Mouse (Mus musculus): ENCODE measurements around the gene Scrn1. TPM values are rescaled to one million over a fixed set of nuclear protein-coding genes. Genes with fewer than 3 reads are reported as not detected.

The Scrn1 gene
- total RNA-seq, 4 experiments from 2014 or later = 158 to 168 (median 161) TPM

DNA sequence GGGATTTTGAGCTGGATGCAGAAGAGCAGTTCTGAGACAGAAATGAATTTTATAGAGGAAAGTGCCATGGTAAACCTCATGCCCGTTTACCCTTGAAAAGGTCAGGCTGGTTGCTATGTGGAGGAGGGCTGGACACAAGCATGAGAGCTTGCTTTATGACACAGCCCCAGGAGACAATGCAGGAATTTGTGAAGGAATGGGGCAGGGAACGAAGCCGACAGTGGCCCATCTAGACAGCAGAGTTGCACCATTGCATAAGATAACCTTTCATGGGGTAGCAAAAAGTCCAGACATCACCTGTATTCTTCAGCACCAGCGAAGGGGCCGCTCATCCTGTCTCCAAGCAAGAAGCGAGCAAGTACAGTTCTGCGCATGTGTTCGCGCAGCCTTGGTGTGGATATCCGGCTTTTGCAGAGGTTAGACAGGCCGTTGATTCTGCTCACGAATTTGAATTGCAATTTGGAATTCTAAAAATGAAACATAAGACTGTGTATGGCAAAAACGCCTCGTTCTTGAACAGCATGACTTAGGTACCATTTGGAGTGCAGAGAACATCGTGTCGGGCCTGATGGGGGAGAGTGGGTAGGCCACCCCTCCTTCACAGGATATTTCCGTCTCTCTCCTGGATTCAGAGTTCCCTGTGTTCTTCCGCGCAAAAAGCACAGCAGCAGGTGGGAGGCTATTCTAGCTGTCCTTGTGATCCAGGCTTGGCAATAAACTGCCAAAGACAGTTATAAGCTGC lies 90.2 kb downstream of the Scrn1 start:
- peak in 1 of 2 experiments; percentile 82 for DNase-seq (ENCODE audit: low spot score in 2 of 2)

DNA sequence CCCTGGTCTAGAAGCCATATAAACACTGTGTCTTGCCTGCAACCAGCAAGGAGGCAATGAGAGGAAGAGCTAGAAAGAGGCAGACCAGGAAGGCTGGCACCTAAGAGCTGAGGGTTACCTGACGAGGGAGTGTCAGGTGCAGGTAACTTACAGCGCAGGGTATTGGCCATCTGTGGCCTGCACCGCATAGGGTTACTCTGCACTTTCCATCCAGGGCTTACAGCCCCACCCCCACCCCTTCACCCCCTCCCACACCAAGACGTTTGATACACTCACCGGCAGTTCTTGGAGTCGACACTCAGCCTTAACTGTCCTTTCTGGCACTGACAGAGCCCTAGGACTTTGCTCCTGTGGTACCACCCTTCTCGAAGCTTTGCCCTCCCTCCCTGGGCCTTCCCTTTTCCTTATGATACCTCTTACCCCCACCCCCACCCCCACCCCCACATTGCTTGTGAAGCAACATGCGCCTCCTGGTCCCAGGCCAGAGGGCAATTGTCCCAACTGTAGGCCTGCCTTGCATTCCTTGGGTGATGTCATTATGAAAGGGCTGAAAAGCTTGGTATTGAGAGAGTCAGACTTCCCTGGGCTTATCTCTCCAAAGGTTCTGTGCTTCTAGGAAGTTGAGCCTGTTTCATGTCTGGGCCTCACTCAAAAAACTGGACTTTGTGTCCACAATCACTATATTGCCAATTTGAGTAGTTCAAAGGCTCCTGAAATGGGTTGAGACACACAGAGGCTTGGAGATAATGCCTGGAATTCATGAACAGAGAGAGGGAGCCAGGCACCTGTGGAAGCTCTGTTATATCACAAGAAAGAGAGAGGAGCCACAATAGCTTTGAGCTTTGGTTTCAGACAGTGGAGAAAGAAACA lies 93.2 kb downstream of the Scrn1 start:
- no peak for DNase-seq (ENCODE audit: low spot score in 2 of 2)

DNA sequence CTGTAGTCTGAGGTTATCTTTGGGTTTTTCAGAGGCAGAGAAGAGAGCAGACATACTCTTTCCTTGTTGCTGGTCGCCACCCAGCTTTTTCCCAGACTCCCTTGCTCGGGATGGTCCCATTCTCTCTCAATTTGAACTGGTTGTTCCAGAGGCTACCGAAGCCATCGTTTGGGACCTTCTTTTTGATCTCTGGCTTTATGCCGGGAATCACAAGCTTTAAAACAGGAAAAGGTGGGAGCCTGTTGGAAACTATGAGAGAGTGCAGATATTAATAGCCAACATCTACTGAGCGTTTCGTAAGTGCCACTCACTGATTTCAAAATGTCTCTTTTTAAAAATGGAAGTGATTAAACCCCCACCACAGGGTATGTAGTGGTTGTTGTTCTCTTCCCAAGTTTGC lies 94.4 kb downstream of the Scrn1 start:
- no peak for DNase-seq (ENCODE audit: low spot score in 2 of 2)

DNA sequence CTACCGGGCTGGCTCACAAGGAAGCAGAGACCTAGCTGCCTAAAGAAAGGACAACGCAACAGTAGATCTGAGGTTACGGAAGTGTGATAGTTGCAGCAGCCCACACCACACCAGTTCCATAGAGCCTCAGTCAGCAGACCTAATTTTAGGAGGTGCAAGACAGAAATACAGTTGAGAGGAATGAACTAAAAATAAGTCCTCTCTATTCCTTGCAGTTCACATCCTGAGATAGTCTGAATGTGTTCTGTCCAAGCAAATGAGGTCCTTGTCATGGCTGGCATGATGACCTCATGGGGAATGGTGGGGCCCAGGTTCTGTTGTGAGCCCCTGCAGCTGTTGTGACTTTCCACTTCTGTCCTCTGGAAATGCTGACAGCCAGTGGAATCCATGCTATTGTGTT lies 98.9 kb downstream of the Scrn1 start:
- DNase-seq (ENCODE audit: low spot score in 2 of 2) = no peak

DNA sequence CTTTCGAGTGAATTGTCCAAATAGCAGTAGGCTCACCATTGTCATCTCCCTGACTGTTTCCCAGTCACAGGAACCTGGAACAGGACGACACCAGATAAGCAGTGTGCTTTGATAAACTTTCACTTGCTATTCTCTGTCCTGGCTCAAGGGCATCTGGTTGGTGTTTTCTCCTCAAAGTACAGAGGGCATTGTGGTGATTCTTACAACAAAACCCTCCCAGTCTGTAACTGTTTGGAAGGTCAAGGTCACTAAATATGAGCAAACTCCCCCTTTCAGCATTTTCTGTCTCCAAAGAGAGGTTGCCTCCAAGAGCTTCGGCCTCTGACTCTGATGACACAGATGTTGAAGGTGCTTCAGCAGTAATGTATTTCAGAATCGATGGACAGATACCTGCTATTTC lies 101.4 kb downstream of the Scrn1 start:
- DNase-seq (ENCODE audit: low spot score in 2 of 2) = no peak

DNA sequence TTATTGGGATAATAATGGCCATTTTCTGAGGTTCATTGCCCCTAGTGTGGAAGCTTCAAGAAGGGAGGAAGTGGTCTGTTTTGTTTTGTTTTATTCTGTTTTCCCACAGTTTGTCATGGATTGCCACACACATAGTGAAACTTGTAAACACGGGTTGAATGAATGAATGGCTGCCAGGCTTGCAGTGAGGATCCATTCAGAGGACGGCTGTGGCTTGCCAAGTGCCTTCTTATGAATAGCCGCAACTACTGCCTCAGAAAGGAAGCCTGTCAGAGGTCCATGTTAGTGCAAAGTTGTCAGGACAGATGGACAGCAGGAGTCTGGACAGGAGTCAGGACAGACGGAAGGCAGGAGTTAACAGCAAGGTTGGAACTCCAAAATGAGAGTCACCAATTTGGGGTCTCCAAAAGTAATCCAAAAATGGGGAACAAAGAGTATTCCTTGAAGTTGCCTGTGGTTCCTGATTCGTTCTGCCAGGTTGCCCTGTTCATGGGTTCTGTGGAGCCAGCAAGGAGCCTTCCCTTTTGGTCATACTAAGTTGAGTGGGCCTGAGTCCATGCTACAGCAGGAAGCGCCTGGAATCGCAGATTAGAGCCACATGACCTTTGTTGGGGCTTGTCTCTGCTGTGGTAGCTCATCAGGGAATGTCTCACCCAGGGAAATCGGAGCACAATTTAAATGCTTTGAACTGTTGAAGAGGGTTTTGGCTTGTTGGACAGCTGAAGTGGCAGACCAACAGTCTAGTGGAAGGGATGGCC lies 102.4 kb downstream of the Scrn1 start:
- peak in 1 of 2 experiments; percentile 49 for DNase-seq (ENCODE audit: low spot score in 2 of 2)

DNA sequence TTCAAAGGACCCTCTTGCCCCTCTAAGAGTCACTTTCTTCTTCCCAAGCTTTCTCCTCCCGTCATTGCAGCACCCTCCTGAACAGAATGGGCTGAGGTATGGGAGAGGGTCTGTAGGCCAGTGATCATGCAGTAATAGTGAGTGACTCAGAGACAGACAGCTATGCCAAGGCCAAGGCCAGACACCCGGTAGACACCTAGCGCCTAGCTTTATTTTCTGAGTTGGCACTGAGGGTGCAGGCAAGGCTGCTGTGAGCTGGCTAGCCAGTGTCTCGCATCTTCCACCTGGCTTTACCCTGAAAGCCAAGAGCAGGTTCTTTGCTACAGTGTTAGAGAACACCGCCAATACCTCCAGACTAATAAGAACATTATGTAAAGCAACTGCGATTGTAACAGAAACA lies 103.5 kb downstream of the Scrn1 start:
- DNase-seq (ENCODE audit: low spot score in 2 of 2) = no peak

DNA sequence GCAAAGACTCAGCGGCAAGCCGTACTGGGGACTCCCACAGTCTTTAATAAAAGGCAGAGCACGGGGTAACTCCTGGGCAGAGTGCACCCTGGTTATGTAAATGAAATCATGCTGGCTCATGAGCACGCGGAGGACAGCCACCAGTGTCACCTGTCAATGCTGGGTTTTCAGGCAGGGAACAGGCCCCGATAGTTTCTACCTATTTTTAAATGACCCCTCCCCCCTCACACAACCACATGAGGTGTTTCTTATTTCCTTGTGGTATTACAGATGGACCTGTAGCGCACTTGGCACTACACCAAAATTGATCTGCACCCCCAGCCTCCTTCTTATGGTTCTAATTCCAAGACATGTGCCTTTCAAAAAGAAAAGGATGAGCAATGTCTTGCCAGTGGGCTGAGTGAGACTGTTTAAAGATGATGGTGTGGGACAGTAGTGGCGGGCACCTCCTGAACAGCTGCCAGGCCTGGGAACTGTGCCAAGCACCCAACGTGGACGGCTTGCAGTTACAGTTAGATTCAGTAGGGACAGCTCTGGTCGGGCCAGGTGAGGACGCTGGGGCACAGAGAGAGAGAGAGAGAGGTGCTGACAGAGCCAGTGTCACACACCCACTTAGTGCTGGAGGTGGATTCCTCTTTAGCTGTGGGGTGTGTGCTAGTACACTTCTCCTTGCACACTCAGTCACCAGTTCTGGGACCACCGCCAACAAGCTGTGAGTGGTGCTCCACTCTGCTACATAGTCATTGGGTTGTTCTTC lies 105.2 kb downstream of the Scrn1 start:
- peak; percentile 50 to 69 for DNase-seq (ENCODE audit: low spot score in 2 of 2)

DNA sequence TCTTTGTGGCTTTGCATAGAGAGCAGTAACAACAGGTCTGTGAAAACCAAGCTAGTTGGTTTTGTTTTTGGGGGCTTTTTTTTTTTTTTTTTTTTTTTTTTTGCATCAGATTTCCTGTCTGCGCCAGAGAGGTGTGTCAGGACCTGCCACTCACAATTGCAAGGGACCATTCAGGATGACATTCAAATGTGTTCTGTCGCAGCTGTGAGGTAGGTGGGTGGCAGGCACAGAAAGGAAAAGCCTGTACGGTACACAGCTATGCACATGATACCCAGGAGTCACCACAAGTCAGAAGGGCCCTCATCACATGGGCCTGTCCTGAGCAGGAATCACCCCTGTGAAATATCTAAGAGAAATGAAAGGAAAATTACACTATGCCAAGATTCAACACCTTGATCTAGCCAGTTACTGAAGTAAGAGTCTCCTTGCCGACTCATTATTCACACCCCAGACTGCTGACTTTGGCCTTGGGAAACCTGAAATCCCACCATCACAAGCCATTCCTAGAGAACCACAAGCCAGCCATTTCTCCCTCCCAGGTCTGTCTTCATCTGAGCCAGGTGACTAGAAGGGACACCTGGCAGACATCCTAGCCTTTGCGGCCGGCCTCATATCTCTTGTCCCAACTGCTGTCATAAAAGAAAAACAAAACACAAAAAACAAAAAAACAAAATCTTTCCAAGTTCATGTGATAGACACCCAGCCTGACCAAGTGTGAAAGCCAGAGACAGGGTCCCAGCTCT lies 105.9 kb downstream of the Scrn1 start:
- DNase-seq (ENCODE audit: low spot score in 2 of 2) = no peak

DNA sequence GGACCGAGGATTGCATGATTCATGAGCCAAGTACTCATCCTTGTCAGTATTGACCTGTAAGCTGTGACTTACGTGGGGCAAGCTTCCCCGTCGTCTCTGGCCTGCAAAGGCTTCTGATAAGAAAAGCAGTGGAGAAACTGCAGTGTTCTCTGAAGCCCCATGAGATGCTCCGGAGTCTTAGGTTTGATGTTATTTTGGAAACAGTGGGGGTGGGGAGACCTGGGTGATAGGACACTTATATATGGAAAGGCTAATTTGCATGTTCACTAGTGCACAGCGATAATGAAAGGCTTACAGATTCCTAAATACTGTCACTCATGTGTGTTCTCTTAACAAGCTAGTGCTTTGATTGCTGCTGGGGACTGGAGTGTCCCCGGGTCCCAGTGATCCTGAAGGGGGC lies 106.6 kb downstream of the Scrn1 start:
- DNase-seq (ENCODE audit: low spot score in 2 of 2) = no peak

Other genes with a start within 250 kb of the Scrn1 start
- gene Prr15, start 240.7 kb downstream of the Scrn1 start, total RNA-seq (2022) = 1 to 10 TPM; 1.1 to 2.4 (median 1.4) TPM
- 10 to 100 TPM; 84.4 to 96.0 (median 89.1) TPM for gene Wipf3, start 136.9 kb downstream of the Scrn1 start, total RNA-seq (2022)
- 10 to 100 TPM; 10.4 to 12.9 (median 11.2) TPM for gene Plekha8, start 28.6 kb upstream of the Scrn1 start, total RNA-seq (2022)
- 10 to 100 TPM in 1 of 4 experiments, 1 to 10 TPM in 3; 7.7 to 10.2 (median 8.3) TPM for gene Fkbp14, start 30.8 kb upstream of the Scrn1 start, total RNA-seq (2022)
- 10 to 100 TPM; 87.9 to 99.9 (median 93.6) TPM for gene Mturn, start 115.1 kb upstream of the Scrn1 start, total RNA-seq (2022)

Data from left cerebral cortex, adult 8-10 months (tissue).